In the genomic region with DNA sequence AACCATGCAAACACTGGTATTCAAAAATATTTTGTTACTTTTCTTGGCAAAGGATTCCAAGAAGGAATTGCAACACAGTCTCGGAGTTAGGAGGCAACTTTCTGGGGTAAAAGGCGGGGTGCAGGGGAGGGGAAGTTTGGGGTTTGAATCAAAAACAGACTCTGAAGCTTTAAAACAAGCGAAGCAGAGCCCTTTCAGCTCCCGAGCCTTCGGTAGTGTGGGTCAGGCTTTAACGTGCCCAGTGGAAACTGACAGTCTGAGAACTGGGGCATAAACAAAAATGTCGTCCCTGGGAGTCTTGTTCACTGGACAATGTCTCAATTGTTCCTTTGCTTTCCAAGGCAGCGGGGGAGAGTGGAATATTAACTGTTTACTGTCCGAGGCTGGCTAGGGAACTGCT, we compare ENCODE assay signal across 8 mouse cellular contexts.
DNase-seq lines count a peak whose midpoint lies in the region; ATAC-seq and TF ChIP-seq lines count a peak whose summit lies in the region.

No protein-coding gene starts in this region.

- intact Hi-C loops in left cerebral cortex, postnatal 4 days (cut with DNase I), result no loop called here

- TF ChIP-seq CTCF in testis, adult 2 months (IDR thresholded peaks at IDR 0.05; ENCODE audit: control insufficient read depth, insufficient read depth, insufficient replicate concordance, low read depth, low read length), result no peak

- 0 out of 2 replicates have a peak, but pooled peaks have one; percentile 6 for ATAC-seq in embryonic facial prominence, embryonic 12.5 days (ENCODE audit: insufficient number of reproducible peaks, insufficient read depth, low FRiP score, low TSS enrichment)
- peak; percentile 51; the same call in 1 of the 2 replicates for ATAC-seq in hindbrain, embryonic 11.5 days (ENCODE audit: low FRiP score)

- no peaks in the 10 kb centered on the region for H3K27me3 ChIP-seq in embryonic facial prominence, embryonic 12.5 days
- H3K27me3 ChIP-seq in hindbrain, embryonic 11.5 days (ENCODE audit: control insufficient read depth, insufficient read depth, low read length), result no peaks in the 10 kb centered on the region
- no peaks in the 10 kb centered on the region for H3K27me3 ChIP-seq in testis, adult 2 months (ENCODE audit: control insufficient read depth, insufficient read depth, low read length)

- peak overlapping the region; percentile 84 for H3K27ac ChIP-seq in embryonic facial prominence, embryonic 12.5 days
- H3K27ac ChIP-seq in hindbrain, embryonic 11.5 days (ENCODE audit: low read depth, low read length), result peak overlapping the region; percentile 63
- H3K27ac ChIP-seq in testis, adult 2 months (ENCODE audit: control insufficient read depth, insufficient read depth, low read depth, low read length), result peak overlapping the region; percentile 51

- H3K4me3 ChIP-seq in embryonic facial prominence, embryonic 12.5 days, result no peak overlapping the region
- H3K4me3 ChIP-seq in hindbrain, embryonic 11.5 days (ENCODE audit: low read depth, low read length), result no peak overlapping the region
- no peak overlapping the region for H3K4me3 ChIP-seq in testis, adult 2 months (ENCODE audit: control insufficient read depth, low read depth, low read length)

- peaks cover 3% of the 10 kb centered on the region; the same call in 1 of the 2 replicates for H3K36me3 ChIP-seq in embryonic facial prominence, embryonic 12.5 days
- H3K36me3 ChIP-seq in hindbrain, embryonic 11.5 days (ENCODE audit: control insufficient read depth, insufficient read depth, low read length), result no peaks in the 10 kb centered on the region
- H3K36me3 ChIP-seq in testis, adult 2 months (ENCODE audit: control insufficient read depth, insufficient read depth, low read length), result no peaks in the 10 kb centered on the region

- no peaks in the 10 kb centered on the region for H3K9me3 ChIP-seq in embryonic facial prominence, embryonic 12.5 days
- H3K9me3 ChIP-seq in hindbrain, embryonic 11.5 days (ENCODE audit: control insufficient read depth, low read length), result no peaks in the 10 kb centered on the region

- H3K4me2 ChIP-seq in embryonic facial prominence, embryonic 12.5 days (replicated peaks), result 0 out of 2 replicates have a peak overlapping the region, but pooled peaks have one; percentile 17
- H3K4me2 ChIP-seq in hindbrain, embryonic 11.5 days (replicated peaks; ENCODE audit: low read depth, low read length), result peak overlapping the region; percentile 17; the same call in 1 of the 2 replicates

- 0 out of 2 replicates have a peak overlapping the region, but pooled peaks have one; percentile 15 for H3K9ac ChIP-seq in embryonic facial prominence, embryonic 12.5 days
- no peak overlapping the region for H3K9ac ChIP-seq in hindbrain, embryonic 11.5 days (ENCODE audit: low read depth, low read length)

- peaks cover 64% of the 10 kb centered on the region for H3K4me1 ChIP-seq in embryonic facial prominence, embryonic 12.5 days
- H3K4me1 ChIP-seq in hindbrain, embryonic 11.5 days (replicated peaks; ENCODE audit: control insufficient read depth, insufficient read depth, low read length), result peaks cover 5% of the 10 kb centered on the region; the same call in 1 of the 2 replicates
- no peaks in the 10 kb centered on the region; the same call in 1 of the 2 replicates for H3K4me1 ChIP-seq in testis, adult 2 months (ENCODE audit: control insufficient read depth, insufficient read depth, low read length)

- 4% methylated on average over 9 of the region's 9 CpGs for WGBS in embryonic facial prominence, embryonic 12.5 days
- WGBS in hindbrain, embryonic 11.5 days, result 8% methylated on average over 9 of the region's 9 CpGs

- peak; percentile 26 for DNase-seq in left cerebral cortex, postnatal 4 days
- no peak for DNase-seq in left cerebral cortex, adult 8-10 months (ENCODE audit: low spot score in 2 of 2)
- peak; percentile 70 for DNase-seq in hindbrain, embryonic 11.5 days (ENCODE audit: low spot score)
- DNase-seq in lung, postnatal 25 days (ENCODE audit: low spot score), result peak; percentile 56
- no peak for DNase-seq in frontal cortex, postnatal 25 days (ENCODE audit: low spot score in 2 of 2)
- no peak for DNase-seq in adrenal gland, postnatal 14 days

- no peak for TF ChIP-seq POLR2A in testis, adult 2 months (IDR thresholded peaks at IDR 0.05; ENCODE audit: control insufficient read depth, low read depth, low read length)

Comparison
In these comparisons a context has a peak if more than half of its experiments do, and no peak if none do; other contexts are left out.
1. DNase-seq: peak in left cerebral cortex, postnatal 4 days (single experiment), hindbrain, embryonic 11.5 days (single experiment) and lung, postnatal 25 days (single experiment); none in left cerebral cortex, adult 8-10 months (0 of 2), frontal cortex, postnatal 25 days (0 of 2) and adrenal gland, postnatal 14 days (single experiment).
2. Peak in every context shown above with its lines, with median percentiles within 50 percentile points of each other: H3K27ac ChIP-seq.